21 mouse cellular contexts compared by ENCODE assay signal in genomic region chr17:32426610-32427009, GRCm38 (mm10). TPM values are rescaled to one million over a fixed set of nuclear protein-coding genes. Genes with fewer than 3 reads are reported as not detected.
"Had no signal": no experiment of that assay in that cellular context is flagged by ENCODE, and none has a peak within 500 bp of the region (broad histone marks: within the 10 kb centered on the region; RNA-seq: fewer than 3 reads in every experiment).

No protein-coding gene starts in this region.

- H3K9me3 ChIP-seq: lung, embryonic 15.5 days; megakaryocyte, embryonic 14.5 days; midbrain, embryonic 13.5 days; midbrain, embryonic 15.5 days; neural tube, embryonic 12.5 days; stomach, embryonic 15.5 days had no signal

- H3K4me2 ChIP-seq: lung, embryonic 15.5 days; midbrain, embryonic 11.5 days; midbrain, embryonic 13.5 days; midbrain, embryonic 15.5 days; neural tube, embryonic 12.5 days; stomach, embryonic 15.5 days had no signal

- ATAC-seq: lung, postnatal 0 days; midbrain, embryonic 13.5 days; midbrain, embryonic 15.5 days had no signal

- DNase-seq: lung, adult 2 months; lung, postnatal 14 days; lung, postnatal 36 days; right cerebral cortex, postnatal 14 days; thymus, adult 2 months; thymus, postnatal 14 days; thymus, postnatal 36 days had no signal

- H3K27ac ChIP-seq: lung, embryonic 15.5 days; macrophage; midbrain, embryonic 13.5 days; midbrain, embryonic 15.5 days; neural tube, embryonic 12.5 days; stomach, embryonic 15.5 days; stomach, postnatal 0 days had no signal

- H3K4me3 ChIP-seq: lung, embryonic 15.5 days; megakaryocyte, embryonic 14.5 days; midbrain, embryonic 13.5 days; midbrain, embryonic 15.5 days; neural tube, embryonic 12.5 days; stomach, embryonic 15.5 days had no signal

- H3K9ac ChIP-seq: lung, embryonic 15.5 days; midbrain, embryonic 13.5 days; midbrain, embryonic 15.5 days; neural tube, embryonic 12.5 days; stomach, embryonic 15.5 days had no signal

- H3K27me3 ChIP-seq: lung, embryonic 15.5 days; megakaryocyte, embryonic 14.5 days; midbrain, embryonic 13.5 days; midbrain, embryonic 15.5 days; stomach, embryonic 15.5 days had no signal

- H3K4me1 ChIP-seq: lung, embryonic 15.5 days; midbrain, embryonic 13.5 days; midbrain, embryonic 15.5 days; neural tube, embryonic 12.5 days; stomach, embryonic 15.5 days had no signal

- H3K36me3 ChIP-seq: lung, embryonic 15.5 days; midbrain, embryonic 13.5 days; midbrain, embryonic 15.5 days; neural tube, embryonic 12.5 days; stomach, embryonic 15.5 days had no signal

RNA-seq across cellular contexts. Expression of gene Pglyrp2, which starts 2.6 kb away (rescaled TPM):
- total RNA-seq: midbrain, postnatal 0 days had no signal
- polyA plus RNA-seq: macrophage; midbrain, embryonic 11.5 days; midbrain, embryonic 13.5 days; midbrain, embryonic 15.5 days; midbrain, postnatal 0 days; neural tube, embryonic 12.5 days; neural tube, embryonic 14.5 days had no signal

RNA-seq across cellular contexts. Expression of gene Cyp4f39, which starts 25.9 kb away (rescaled TPM):
- total RNA-seq: monocyte, adult 5-6 weeks; neutrophil, adult 5-6 weeks had no signal
